Mouse (Mus musculus): ENCODE data around the gene Mthfr. TPM values are rescaled to one million over a fixed set of nuclear protein-coding genes. Genes with fewer than 3 reads are reported as not detected.
A peak's percentile ranks its signal among the peaks of the same experiment; 100 is the strongest.

Mthfr gene
- polyA plus RNA-seq, 1 experiment from 2014 or later = 22.7 TPM

GRCm38 (mm10) chr4:148056246-148056645 is 17.4 kb downstream of the Mthfr start:
- DNase-seq (ENCODE audit: low spot score) (no peak), ATAC-seq (ENCODE audit: insufficient read depth, low FRiP score, low TSS enrichment) (no peak)
- Histone ChIP-seq H3K4me2 (ENCODE audit: low read depth) (no peak overlapping the region), H3K9me3 (ENCODE audit: control insufficient read depth, low read length) (no peaks in the 10 kb centered on the region), H3K4me3 (ENCODE audit: low read depth, low read length) (no peak overlapping the region), H3K4me1 (ENCODE audit: control insufficient read depth, insufficient read depth, low read length) (no peaks in the 10 kb centered on the region), H3K36me3 (ENCODE audit: control insufficient read depth, insufficient read depth, low read length) (peaks cover 34% of the 10 kb centered on the region), H3K27me3 (ENCODE audit: control insufficient read depth, insufficient read depth, low read length) (no peaks in the 10 kb centered on the region), H3K9ac (ENCODE audit: low read length) (no peak overlapping the region), H3K27ac (ENCODE audit: low read depth, low read length) (no peak overlapping the region)
- 90% methylated on average over 7 of the region's 7 CpGs for WGBS

- H3K4me2 ChIP-seq (ENCODE audit: low read depth) = no peak overlapping the region
- ATAC-seq (ENCODE audit: insufficient read depth, low FRiP score, low TSS enrichment) (no peak), DNase-seq (ENCODE audit: low spot score) (no peak)
- no peaks in the 10 kb centered on the region for H3K9me3 ChIP-seq (ENCODE audit: control insufficient read depth, low read length)
- no peak overlapping the region for H3K9ac ChIP-seq (ENCODE audit: low read length)
- H3K27ac ChIP-seq (ENCODE audit: low read depth, low read length) = no peak overlapping the region
- WGBS = 90% methylated on average over 4 of the region's 4 CpGs
- H3K4me3 ChIP-seq (ENCODE audit: low read depth, low read length) = no peak overlapping the region
- no peaks in the 10 kb centered on the region for H3K27me3 ChIP-seq (ENCODE audit: control insufficient read depth, insufficient read depth, low read length)
- peaks cover 28% of the 10 kb centered on the region for H3K36me3 ChIP-seq (ENCODE audit: control insufficient read depth, insufficient read depth, low read length)
- no peaks in the 10 kb centered on the region for H3K4me1 ChIP-seq (ENCODE audit: control insufficient read depth, insufficient read depth, low read length)
Observed at GRCm38 (mm10) chr4:148056801-148057200, 17.9 kb downstream of the Mthfr start.

DNA sequence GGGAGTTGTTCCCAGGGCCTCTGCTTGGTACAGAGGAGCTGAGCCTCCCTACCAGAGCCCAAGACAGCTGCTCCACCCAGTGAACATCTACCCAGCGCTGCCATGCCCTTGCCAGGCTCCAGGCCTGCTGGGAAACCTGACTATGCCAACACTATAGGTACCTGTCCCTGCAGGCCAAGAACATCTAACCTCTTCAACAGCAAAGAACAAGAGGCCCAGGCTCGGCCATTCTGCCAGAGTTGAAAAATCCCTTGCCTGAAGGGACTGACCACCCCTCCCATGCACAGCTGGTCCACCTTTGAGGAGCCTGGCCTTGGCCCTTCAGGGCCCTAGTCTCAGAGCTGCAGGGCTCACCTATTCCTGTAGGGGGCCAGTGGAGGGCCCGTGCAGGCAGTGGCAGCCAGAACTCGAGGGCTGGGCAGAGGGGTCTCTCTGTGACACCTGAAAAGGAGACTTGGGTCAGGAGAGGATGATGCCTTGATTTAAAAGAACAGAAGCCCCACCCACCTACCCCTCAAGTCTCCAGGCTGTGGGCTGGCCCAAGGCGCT is 18.9 kb downstream of the Mthfr start:
- Histone ChIP-seq H3K4me3 (ENCODE audit: low read depth, low read length) (no peak overlapping the region), H3K4me1 (ENCODE audit: control insufficient read depth, insufficient read depth, low read length) (no peaks in the 10 kb centered on the region), H3K4me2 (ENCODE audit: low read depth) (no peak overlapping the region), H3K27me3 (ENCODE audit: control insufficient read depth, insufficient read depth, low read length) (no peaks in the 10 kb centered on the region), H3K36me3 (ENCODE audit: control insufficient read depth, insufficient read depth, low read length) (peaks cover 22% of the 10 kb centered on the region), H3K9me3 (ENCODE audit: control insufficient read depth, low read length) (no peaks in the 10 kb centered on the region), H3K9ac (ENCODE audit: low read length) (no peak overlapping the region), H3K27ac (ENCODE audit: low read depth, low read length) (no peak overlapping the region)
- WGBS = 59% methylated on average over 5 of the region's 5 CpGs
- DNase-seq (ENCODE audit: low spot score) = no peak
- 0 out of 2 replicates have a peak, but pooled peaks have one; percentile 36 for ATAC-seq (ENCODE audit: insufficient read depth, low FRiP score, low TSS enrichment)

DNA sequence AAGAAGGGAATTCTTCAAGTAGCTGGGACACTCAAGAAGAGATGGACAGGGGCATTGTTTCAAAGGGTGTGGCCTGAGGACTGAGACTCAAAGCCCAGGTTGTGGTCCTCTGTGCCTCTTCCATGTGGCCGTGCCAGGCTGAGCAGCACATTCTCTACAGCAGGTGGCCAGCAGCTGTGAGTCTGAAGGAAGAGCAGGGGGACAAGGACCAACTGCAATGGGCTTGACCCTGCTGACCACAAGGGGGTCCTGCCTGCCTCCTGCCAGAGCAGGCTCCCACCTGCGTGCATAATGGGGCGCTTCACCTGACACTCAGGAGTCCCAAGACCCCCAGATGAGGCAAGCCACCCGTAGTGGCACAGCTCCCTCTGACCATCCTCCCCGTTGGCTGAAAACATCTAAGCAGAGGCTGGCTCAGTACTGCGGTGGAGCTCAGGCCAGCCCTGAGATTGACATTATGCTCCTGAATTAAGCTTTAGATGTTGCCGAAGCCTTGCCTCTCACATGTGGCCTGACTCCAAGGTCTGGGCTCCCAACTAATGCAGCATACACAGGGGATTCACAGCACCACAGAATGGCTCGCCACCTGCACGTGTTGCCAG is 19.4 kb downstream of the Mthfr start:
- H3K4me3 ChIP-seq (ENCODE audit: low read depth, low read length) = no peak overlapping the region
- no peak overlapping the region for H3K4me2 ChIP-seq (ENCODE audit: low read depth)
- H3K9me3 ChIP-seq (ENCODE audit: control insufficient read depth, low read length) = no peaks in the 10 kb centered on the region
- no peak overlapping the region for H3K27ac ChIP-seq (ENCODE audit: low read depth, low read length)
- H3K4me1 ChIP-seq (ENCODE audit: control insufficient read depth, insufficient read depth, low read length) = no peaks in the 10 kb centered on the region
- no peak overlapping the region for H3K9ac ChIP-seq (ENCODE audit: low read length)
- H3K27me3 ChIP-seq (ENCODE audit: control insufficient read depth, insufficient read depth, low read length) = no peaks in the 10 kb centered on the region
- no peak for DNase-seq (ENCODE audit: low spot score)
- no peak for ATAC-seq (ENCODE audit: insufficient read depth, low FRiP score, low TSS enrichment)
- H3K36me3 ChIP-seq (ENCODE audit: control insufficient read depth, insufficient read depth, low read length) = peaks cover 20% of the 10 kb centered on the region
- WGBS = 90% methylated on average over 9 of the region's 9 CpGs

GRCm38 (mm10) chr4:148058993-148059392 is 20.1 kb downstream of the Mthfr start:
- peaks cover 16% of the 10 kb centered on the region for H3K36me3 ChIP-seq (ENCODE audit: control insufficient read depth, insufficient read depth, low read length)

GRCm38 (mm10) chr4:148060120-148061085 is 21.5 kb downstream of the Mthfr start:
- no peaks in the 10 kb centered on the region for H3K9me3 ChIP-seq (ENCODE audit: control insufficient read depth, low read length)
- no peak overlapping the region for H3K4me3 ChIP-seq (ENCODE audit: low read depth, low read length)
- no peak overlapping the region for H3K9ac ChIP-seq (ENCODE audit: low read length)
- H3K4me2 ChIP-seq (ENCODE audit: low read depth) = no peak overlapping the region
- H3K27ac ChIP-seq (ENCODE audit: low read depth, low read length) = no peak overlapping the region
- no peaks in the 10 kb centered on the region for H3K27me3 ChIP-seq (ENCODE audit: control insufficient read depth, insufficient read depth, low read length)
- H3K36me3 ChIP-seq (ENCODE audit: control insufficient read depth, insufficient read depth, low read length) = peaks cover 10% of the 10 kb centered on the region
- DNase-seq (ENCODE audit: low spot score) (no peak), ATAC-seq (ENCODE audit: insufficient read depth, low FRiP score, low TSS enrichment) (peak; percentile 69)
- no peaks in the 10 kb centered on the region for H3K4me1 ChIP-seq (ENCODE audit: control insufficient read depth, insufficient read depth, low read length)
- WGBS = 57% methylated on average over 13 of the region's 13 CpGs

More at GRCm38 (mm10) chr4:148058993-148059392, 20.1 kb downstream of the Mthfr start:
- DNase-seq (ENCODE audit: low spot score) (no peak), ATAC-seq (ENCODE audit: insufficient read depth, low FRiP score, low TSS enrichment) (no peak)
- Histone ChIP-seq H3K9me3 (ENCODE audit: control insufficient read depth, low read length) (no peaks in the 10 kb centered on the region), H3K4me1 (ENCODE audit: control insufficient read depth, insufficient read depth, low read length) (no peaks in the 10 kb centered on the region), H3K9ac (ENCODE audit: low read length) (no peak overlapping the region), H3K27ac (ENCODE audit: low read depth, low read length) (no peak overlapping the region), H3K4me2 (ENCODE audit: low read depth) (no peak overlapping the region), H3K4me3 (ENCODE audit: low read depth, low read length) (no peak overlapping the region), H3K27me3 (ENCODE audit: control insufficient read depth, insufficient read depth, low read length) (no peaks in the 10 kb centered on the region)
- whole genome bisulfite sequencing = 93% methylated on average over 6 of the region's 6 CpGs

DNA sequence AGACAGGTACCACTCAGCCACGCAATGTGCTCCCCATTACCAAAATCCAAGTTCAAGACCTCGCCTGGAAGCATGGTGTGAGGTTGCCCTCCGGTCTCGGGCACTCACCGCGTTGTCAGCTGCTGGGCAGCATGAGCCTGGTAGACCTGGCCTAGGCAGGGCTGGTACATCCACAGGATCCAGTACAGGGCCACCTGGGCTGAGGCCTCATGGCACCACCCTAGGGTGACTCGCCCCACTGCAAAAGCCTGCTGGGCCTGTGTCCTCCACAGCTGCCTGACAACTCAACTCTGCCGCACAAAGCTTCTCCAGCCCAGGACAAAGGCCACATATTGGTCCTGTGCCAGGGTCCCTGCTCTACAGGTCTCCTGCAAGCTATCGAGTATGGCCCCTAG is 22.2 kb downstream of the Mthfr start:
- Histone ChIP-seq H3K27ac (ENCODE audit: low read depth, low read length) (no peak overlapping the region), H3K4me3 (ENCODE audit: low read depth, low read length) (no peak overlapping the region), H3K9me3 (ENCODE audit: control insufficient read depth, low read length) (no peaks in the 10 kb centered on the region), H3K4me2 (ENCODE audit: low read depth) (no peak overlapping the region), H3K36me3 (ENCODE audit: control insufficient read depth, insufficient read depth, low read length) (peaks cover 10% of the 10 kb centered on the region; the same call in 1 of the 2 replicates), H3K9ac (ENCODE audit: low read length) (no peak overlapping the region), H3K4me1 (ENCODE audit: control insufficient read depth, insufficient read depth, low read length) (peaks cover 2% of the 10 kb centered on the region), H3K27me3 (ENCODE audit: control insufficient read depth, insufficient read depth, low read length) (no peaks in the 10 kb centered on the region)
- ATAC-seq (ENCODE audit: insufficient read depth, low FRiP score, low TSS enrichment) (no peak), DNase-seq (ENCODE audit: low spot score) (no peak)
- 90% methylated on average over 9 of the region's 9 CpGs for WGBS

GRCm38 (mm10) chr4:148065702-148066400 is 27.0 kb downstream of the Mthfr start:
- ATAC-seq (ENCODE audit: insufficient read depth, low FRiP score, low TSS enrichment) (no peak), DNase-seq (ENCODE audit: low spot score) (no peak)
- H3K4me3 ChIP-seq (ENCODE audit: low read depth, low read length) = no peak overlapping the region
- no peak overlapping the region for H3K9ac ChIP-seq (ENCODE audit: low read length)
- H3K27ac ChIP-seq (ENCODE audit: low read depth, low read length) = no peak overlapping the region
- no peaks in the 10 kb centered on the region for H3K9me3 ChIP-seq (ENCODE audit: control insufficient read depth, low read length)
- H3K36me3 ChIP-seq (ENCODE audit: control insufficient read depth, insufficient read depth, low read length) = no peaks in the 10 kb centered on the region
- no peak overlapping the region for H3K4me2 ChIP-seq (ENCODE audit: low read depth)
- 40% methylated on average over 6 of the region's 6 CpGs for WGBS
- no peaks in the 10 kb centered on the region for H3K27me3 ChIP-seq (ENCODE audit: control insufficient read depth, insufficient read depth, low read length)
- H3K4me1 ChIP-seq (ENCODE audit: control insufficient read depth, insufficient read depth, low read length) = peaks cover 6% of the 10 kb centered on the region

All from neural tube, embryonic 11.5 days (tissue).